Mouse (Mus musculus) left cerebral cortex, postnatal 10 days (tissue): ENCODE results near the gene Wwox. TPM values are rescaled to one million over a fixed set of nuclear protein-coding genes. Genes with fewer than 3 reads are reported as not detected.

Experiments used
- DNase-seq, 2 experiments: peaks; one replicate each; pipeline ENCODE4 v3.0.0; 2021 to 2022; ENCODE audit warnings: low spot score in 2 of 2, mixed read lengths in 1 of 2; ENCODE audit errors: extremely low spot score in 1 of 2
- intact Hi-C: fragments of 180-260 bp; cut with DNase I; formaldehyde crosslinking; loops from one replicate; pipeline ENCODE4 v1.15.1; 2025
- total RNA-seq, 2 experiments: library from RNA; stranded (reverse); gene quantifications; 2 replicates each; pipeline ENCODE4 v1.2.3; 2021

The Wwox gene
- total RNA-seq, 2 experiments from 2014 or later, result 12.5 to 13.4 TPM

DNA sequence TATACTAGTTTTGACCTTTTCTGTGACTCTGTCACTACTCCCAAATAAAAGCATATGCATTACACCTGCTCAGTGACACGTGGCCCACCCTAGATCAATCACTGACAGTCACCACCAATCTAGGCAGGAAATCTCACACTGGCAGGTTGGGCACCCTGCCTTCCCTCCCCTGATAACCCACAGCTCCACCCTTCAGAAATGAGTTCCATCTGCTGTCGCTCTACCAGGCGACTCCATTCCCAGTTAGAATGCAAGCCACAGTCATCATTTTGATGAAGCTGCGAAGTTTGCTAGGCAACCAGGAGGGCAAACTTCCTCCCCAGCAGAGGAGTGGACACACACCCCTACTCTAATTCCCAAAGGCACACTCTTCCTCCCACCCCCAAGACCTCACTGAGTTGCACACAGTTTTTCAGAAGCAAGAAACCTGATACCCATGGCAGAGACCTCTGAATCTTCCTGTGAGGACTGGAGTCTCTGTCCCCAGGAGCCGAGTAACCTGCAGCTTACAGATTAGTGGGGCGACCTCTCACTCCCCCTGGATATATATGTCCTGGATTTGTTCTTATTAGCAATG is 238.2 kb downstream of the Wwox start:
- intact Hi-C loops, result no loop called here

DNA sequence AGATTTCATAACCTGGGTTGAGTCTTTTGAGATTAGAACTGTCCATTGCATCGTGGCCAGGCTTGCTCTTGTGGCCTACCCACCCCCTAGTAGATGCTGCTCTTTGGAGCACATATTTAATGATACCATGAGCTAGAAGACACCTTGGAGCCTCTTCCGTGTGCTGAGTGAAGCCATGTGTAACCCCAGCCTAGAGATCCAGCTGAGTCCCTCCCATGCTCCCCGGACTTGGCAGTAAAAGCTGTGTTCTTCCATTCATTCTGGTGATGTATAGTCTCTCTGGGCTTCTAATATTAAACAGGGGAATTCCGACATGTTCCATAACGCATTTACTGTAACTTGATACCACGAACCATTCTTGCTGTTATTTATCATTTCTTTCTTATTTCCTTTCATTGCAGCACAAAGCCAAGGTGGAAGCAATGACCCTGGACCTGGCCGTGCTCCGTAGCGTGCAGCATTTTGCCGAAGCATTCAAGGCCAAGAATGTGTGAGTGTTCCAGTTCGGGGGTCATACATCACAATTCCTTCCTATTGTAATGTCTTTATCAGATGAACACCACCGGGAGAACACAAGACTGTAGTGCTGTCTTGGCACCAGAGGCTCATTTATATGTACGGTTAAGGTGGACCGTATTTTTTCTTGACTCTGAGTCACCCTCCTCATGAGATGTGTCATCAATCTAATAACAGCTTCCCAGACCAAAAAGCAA is 240.1 kb downstream of the Wwox start:
- intact Hi-C loops, result no loop called here
- no peak for DNase-seq

More for the DNA sequence above, 238.2 kb downstream of the Wwox start:
- DNase-seq, result no peak

DNA sequence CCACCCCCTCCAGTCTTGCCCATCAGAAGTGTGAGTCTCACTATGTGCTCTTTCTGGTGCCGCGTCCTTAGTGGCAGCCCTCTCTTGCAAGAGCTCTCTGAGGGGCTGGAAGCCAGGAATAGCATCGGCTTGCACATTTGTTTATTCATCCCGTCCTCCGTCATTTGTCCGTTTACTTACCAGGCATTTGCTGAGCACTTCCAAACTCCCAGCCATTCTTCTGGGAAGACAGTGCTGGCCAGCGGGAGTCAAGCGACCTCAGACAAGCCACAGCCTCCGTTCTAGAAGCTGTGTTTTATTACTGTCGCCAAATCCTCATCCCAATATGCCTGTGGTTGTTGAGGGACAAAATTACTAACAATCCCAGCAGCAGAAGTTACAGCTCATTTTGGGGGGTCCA is 241.7 kb downstream of the Wwox start:
- intact Hi-C loops, result no loop called here
- DNase-seq, result no peak

DNA sequence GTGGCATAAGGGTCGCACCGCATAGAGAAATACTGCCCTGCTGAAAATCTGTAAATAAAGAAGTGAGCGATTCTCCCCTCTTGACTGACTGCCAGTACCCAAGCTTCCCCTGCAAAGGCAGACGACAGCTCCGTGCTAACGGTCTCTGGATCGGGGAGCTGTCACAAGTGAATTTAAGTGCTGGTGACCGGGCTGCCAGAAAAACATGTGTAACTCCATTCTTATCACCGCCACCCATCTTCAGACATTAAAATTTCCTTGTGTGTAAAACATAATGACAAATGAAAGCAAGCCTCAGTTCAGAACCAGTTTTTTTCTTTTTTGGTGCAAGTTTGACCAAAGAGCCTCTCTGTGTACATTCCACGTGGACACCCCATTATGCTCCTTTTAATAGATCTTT is 242.7 kb downstream of the Wwox start:
- no peak for DNase-seq
- intact Hi-C loops, result no loop called here

DNA sequence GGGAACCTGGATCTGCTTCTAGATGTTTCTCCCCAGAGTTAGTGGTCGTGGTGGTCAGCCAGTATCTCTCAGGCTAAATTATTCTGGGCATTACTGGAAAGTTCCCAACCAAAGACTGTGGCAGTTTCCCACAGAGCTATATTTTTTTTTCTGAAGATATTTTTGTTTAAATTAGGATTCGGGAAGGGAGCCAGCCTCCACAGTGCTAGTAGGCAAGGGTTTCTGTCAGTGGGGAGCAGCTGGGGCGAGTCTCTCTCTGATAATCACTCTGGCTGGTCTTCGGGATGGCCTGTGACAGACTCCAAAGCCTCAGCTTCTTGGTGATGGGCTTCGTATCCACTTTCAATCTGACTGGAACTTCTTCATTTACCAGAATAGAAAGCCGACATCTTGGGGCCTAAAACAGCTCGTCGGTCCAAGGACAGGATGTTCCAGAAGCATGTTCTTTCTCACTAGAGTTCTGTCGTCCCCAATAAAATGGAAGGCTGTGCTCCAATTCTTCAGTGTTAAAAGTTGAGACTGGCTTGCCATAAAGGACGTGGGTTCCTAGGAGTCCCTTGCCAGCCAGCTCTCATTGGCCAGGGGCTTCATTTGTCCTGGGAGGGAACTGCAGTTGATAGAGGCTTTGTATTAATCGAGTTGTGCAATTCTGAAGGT is 244.7 kb downstream of the Wwox start:
- peak in 1 of 2 experiments; percentile 7 for DNase-seq
- intact Hi-C loops, result no loop called here

DNA sequence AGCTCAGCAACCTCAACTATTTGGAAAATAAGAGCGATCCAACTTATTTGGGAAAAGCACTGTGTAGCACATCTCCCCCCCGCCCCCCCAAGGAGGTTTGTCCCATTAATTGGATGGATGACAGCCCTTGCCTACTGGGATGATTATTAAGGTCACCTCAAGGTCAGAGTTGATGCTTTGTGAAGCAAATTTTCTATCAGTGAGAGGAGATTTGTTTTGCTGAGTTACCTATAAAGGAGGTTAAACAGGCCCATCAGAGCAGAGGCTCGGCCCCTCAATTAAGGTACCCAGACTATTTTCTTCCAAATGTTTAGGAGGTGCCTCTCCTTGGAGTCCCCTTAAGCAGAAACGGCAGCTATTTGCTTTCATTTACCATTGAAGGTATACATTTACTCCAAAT is 247.0 kb downstream of the Wwox start:
- no peak for DNase-seq
- intact Hi-C loops, result no loop called here

DNA sequence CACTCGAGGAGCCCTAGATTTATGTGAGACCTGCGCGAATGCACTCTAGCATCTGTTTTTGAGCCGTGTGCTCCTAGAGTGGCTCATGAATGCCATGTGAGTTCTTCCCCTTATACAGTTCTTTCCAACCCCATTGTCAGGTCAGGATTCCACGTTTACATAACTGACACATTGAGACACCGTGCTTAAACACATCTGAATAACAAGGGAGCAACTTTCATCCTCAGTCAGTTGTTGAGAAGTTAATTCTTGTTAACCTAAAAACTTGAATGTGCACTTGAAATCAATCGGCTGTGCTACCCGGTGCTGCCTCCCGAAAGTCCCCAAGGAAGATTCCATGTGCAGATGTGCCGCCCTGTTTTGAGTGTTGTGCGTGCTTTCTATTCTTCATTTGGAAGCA is 249.3 kb downstream of the Wwox start:
- DNase-seq, result no peak
- intact Hi-C loops, result no loop called here

DNA sequence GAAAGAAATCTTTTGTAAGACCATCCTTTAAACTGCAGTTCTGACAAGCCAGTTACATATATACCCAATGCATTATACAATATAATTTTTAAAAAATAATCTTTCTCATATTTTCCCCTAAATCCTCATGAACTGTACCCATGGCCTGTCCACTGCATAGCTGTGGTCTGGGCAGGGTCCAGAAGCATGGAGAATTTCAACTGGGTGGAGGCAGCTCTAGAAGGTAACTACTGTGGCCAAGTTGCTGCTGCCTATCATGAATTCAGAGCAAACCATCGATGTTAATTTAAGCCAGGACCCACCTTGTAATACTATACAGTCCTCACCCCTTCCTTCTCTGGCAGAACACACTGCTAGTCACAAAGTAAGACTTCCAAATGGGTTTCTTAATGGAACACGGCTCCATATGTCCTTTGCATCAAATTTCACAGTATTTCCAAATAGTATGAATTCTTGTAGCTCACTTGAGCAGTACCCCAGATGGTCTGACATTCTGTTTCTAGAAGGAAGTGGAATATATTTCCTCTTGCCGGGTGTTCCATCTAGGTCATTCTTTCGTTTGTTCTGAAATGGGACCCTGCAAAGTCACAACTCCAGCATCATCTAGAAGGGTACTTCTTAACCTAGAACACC is 255.2 kb downstream of the Wwox start:
- intact Hi-C loops, result no loop called here

DNA sequence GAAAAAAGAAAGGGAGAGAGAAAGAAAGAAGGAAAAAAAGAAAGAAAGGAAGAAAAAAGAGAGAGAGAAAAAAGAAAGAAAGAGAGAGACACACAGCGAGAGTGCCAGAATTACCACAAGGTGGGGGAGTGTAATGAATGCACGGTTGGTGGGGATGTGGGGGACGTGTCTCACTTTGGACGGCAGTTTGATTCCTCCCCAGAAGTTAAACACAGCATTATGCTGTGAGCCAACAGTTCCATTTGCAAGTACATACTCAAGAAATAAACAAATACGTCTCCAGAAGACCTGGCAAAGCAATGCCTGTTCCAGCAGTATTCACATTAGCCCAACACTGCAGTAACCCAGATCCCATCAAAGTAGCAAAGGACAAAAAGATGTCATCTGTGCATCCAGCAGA is 264.1 kb downstream of the Wwox start:
- DNase-seq, result no peak
- intact Hi-C loops, result no loop called here

More for the DNA sequence above, 255.2 kb downstream of the Wwox start:
- DNase-seq, result peak in 1 of 2 experiments; percentile 27

DNA sequence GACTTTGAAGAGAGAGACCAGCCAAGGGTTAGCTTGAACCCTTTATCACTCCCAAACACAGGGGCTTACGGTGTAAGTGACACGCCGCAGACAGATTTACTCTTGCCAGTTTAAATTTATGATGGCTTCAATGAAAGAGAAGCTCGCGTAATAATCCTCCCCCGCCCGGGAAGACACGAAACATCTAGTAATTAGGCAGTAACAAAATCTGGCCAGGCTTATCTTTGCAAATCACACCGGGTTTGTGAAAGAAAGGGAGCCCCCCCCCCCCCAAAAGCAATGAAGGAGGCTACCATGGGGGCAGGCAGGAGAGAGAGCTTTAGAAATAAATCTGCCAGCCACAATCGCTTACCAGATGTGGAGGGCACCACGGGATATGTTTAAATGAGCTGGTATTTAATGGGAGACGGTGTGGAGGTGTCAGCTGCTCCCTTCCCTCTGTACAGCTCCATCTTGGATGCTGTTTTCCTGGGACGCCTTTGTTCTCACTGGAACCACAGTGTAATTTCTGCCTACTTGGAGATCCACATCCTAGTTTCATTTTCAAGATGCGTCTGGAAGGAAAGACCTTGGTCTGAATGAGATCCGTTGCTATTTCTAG is 268.2 kb downstream of the Wwox start:
- intact Hi-C loops, result no loop called here
- no peak for DNase-seq

DNA sequence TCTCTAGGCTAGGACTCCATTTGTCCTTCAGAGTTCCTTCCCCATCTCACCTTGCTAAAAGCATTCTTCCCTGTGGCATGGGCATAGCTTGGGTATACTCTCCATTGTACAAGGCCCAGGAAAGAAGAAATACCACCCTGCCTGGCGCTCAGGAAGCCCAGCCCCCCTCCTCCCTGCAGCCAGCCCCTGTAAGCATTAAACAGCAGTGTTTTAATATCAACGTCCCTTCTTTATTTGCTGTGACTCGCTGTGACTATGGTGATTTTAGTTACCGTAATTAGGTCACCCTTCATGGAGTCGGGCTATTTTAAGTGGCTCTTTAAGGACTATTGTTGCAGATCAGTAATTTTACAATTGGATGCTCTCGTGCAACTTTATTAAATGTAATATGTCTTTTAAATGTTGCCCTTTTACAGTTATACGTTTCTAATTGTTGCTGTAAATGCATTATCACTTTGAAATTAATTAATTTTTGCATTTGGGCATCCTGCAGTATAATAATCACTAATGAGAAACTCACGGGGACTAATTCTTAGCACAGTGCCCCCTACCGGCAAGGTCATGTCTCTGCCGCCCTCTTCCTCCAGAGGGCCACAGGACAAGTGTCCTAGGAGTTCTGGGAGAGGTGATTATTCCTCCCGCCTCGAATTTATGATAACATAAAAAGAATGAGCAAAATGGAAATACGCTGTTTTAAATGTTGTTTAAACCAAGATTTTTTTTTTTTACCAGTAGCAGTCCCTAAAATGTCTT is 276.0 kb downstream of the Wwox start:
- intact Hi-C loops, result no loop called here
- DNase-seq, result no peak

DNA sequence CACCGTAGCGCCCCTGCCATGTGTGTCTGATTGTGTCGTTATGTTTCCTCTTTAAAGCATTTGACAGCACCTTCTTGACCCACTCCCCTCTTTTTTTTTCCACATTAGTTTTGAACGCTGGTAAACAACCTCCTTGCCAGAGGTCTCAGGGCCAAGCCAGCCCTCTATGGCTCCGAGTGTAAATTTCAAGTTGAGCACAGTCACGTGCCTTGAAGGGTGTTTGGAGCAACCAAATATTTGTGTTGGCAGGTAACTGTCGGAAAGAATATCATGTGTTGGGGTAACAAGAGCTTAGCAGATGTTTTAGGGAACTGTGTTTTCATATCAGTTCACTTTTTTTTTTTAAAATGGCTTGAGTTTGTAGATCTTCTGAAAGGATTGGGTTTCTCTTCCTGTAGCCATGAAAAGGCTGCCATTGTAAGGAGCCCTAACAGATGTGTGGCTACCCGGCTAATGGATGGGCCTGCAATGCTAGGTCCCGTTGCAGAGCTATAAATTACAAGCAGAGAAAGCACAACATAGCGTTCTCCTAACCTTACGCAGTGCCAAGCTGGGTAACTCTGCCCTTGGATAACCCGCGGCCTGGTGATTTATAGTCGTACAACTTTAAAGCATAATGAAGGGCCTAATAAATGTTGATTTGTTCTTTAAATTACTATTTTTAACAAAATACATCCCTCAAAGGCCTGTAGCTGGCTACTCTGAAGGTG is 277.2 kb downstream of the Wwox start:
- intact Hi-C loops, result no loop called here
- DNase-seq, result no peak

DNA sequence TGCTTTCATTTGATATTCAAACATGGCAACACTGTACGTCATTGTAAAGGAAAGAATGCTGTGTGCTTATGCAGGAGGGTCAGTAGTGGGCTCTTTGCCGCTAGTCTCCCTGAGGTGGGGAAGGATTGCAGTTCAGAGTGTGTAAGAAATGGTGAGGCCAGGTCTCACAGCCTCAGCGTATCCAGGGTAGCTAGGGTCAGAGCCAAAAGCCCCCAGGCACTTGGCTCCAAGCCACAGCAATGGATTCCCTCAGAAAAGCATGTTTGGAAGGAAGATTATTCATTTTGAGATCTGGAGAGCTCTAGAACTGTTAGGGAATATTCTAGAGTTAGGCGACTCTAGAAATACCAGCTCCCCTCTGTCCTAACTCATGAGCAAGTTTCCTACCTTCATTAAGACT is 279.4 kb downstream of the Wwox start:
- DNase-seq, result no peak
- intact Hi-C loops, result no loop called here

DNA sequence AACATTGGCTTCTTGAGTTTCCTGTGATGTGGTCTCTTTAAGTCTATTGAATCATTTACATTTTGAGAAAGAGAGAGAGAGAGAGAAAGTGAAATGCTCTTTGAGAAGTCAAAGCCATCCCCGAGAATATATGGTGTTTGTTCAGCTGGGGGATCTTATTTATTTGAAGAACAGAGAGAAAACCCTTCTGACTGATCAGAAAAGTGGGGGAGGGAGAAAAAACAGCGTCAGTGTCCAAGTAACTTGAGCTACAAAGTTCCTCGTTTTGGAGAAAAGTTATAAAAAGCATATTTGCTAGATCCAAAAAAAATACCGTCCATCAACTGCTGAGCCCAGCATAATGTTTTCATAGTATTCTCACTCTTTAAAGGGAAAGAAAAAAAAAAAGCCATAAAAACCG is 283.2 kb downstream of the Wwox start:
- intact Hi-C loops, result no loop called here
- no peak for DNase-seq

DNA sequence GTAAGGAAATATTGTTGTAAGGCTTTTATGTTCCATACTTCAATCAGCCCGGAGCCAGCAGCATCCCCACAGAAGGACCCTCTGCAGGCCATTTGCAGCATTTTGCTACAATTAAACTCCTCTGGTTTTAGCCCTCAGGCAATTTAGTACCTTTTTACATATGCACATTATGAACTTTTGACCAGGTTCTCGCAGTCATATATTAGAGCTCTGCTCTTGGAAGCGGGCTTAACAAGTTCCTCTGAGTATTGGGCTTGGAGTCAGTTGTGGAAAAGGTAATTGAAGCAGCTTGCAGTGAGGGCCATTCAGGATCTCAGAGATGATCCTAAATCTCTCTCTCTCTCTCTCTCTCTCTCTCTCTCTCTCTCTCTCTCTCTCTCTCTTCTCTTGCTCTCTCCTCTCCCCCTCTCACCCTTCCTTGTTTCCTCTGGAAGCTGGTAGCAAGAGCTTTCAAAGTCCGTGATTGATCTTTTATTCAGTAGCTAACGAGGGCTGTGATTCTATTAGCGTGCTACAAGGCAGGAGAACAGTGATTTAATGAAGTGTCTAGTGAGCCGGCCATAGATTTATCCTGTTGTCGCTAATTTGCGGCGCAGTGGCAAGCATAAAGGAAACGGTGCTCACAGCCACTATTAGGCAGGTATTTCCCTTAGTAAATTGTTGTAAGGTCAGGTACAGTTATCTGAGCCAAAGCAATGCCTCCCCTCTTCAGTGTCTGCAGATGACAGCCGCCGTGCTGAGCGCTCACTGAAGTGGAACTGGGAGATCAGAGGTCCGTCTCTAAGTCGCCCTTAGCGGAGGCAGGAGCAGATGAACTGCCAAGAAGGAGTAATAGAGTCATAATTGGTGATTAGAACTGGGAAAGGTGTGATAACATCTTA is 292.0 kb downstream of the Wwox start:
- intact Hi-C loops, result no loop called here
- DNase-seq, result no peak

DNA sequence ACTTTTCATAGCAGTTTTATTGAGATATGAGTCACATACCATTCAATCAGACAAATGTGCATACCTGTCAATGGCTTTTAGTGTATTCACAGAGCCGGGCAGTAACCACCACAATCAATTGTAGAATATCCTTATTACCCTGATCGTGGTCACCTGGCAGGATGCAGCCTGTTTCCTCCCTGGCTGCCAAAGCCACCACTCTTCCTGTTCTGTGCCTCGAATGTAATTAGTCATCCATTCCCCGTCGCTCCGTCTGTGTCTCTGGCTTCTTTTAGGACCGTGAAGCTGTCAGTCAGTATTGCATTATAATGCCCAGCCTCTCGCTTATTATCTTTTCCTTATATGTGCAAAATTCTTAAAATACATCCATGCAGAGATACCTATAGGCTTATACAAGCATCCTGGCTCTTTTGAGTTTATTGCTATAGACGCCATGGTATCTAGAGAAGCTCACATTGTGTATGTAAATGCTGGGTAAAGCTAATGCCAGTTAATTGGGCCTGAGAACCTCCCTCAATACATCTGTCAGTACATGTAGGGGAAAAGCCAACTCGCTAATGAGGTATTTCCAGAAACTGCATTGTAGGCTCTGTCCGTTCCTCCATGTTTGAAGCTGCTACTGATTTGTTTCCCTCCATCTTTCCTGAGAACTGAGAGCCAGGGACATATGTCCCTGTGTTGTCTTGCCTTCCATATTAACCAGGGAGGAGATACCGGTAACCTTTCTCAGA is 303.9 kb downstream of the Wwox start:
- DNase-seq, result no peak
- intact Hi-C loops, result no loop called here

DNA sequence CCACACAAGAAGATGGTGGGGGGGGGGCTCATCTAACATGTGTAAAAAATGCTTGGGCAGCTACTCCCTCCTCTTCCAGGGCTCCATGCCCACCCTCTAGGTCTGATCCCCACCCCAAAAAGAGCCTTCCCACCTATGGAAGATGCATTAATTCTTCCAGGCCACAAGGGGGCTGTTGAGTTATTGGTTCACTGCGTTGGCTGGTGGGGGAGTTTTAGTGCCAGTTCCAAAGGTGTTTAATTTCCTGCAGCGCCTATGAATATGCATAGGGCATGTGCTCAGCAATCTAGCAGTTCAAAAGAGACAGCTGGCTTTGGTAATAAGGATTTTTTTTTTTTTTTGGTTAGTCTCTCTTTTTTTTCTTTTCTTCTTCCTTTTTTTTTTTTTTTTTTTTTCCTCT is 306.9 kb downstream of the Wwox start:
- DNase-seq, result no peak
- intact Hi-C loops, result no loop called here
